Mouse (Mus musculus): ENCODE measurements at regions not wholly inside any gene's neighbourhood (a gene's known extent, or its start where the extent isn't known, plus 50 kb on each side); places are given as distances from the start of the nearest gene placed in this dataset.

- TF ChIP-seq CTCF (IDR thresholded peaks at IDR 0.05; ENCODE audit: low read depth) = no peak
- no peak for TF ChIP-seq EP300 (IDR thresholded peaks at IDR 0.05; ENCODE audit: low read depth)
Measured at GRCm38 (mm10) chr2:75781781-75782211, 50.2 kb upstream of the Agps start.
